Mouse (Mus musculus) yolk sac, embryonic 10.5 days (tissue): Measurements from ENCODE around the gene Hist4h4.

ENCODE experiments used
- DNase-seq: peaks from one replicate; pipeline ENCODE4 v3.0.0-alpha.2; 2017; ENCODE audit warnings: low spot score

Hist4h4 gene

GRCm38 (mm10) chr6:136803739-136804633 is at the start of gene Hist4h4:
Gene Hist4h4, minus strand, starts transcription at chr6:136804415.
- DNase-seq: peak; percentile 93

- peak; percentile 55 for DNase-seq
Measured at GRCm38 (mm10) chr6:136852762-136853161, 48.5 kb upstream of the Hist4h4 start.

GRCm38 (mm10) chr6:136852348-136852747 is 48.1 kb upstream of the Hist4h4 start:
- no peak for DNase-seq

- DNase-seq: no peak
Measured at GRCm38 (mm10) chr6:136850267-136850666, 46.1 kb upstream of the Hist4h4 start.

GRCm38 (mm10) chr6:136848971-136849370 is 44.8 kb upstream of the Hist4h4 start:
- no peak for DNase-seq

- no peak for DNase-seq
Measured at GRCm38 (mm10) chr6:136848399-136848798, 44.2 kb upstream of the Hist4h4 start.

GRCm38 (mm10) chr6:136847790-136848189 is 43.6 kb upstream of the Hist4h4 start:
- DNase-seq: peak; percentile 27

GRCm38 (mm10) chr6:136847267-136847666 is 43.1 kb upstream of the Hist4h4 start:
- no peak for DNase-seq

- no peak for DNase-seq
Measured at GRCm38 (mm10) chr6:136845706-136846480, 41.7 kb upstream of the Hist4h4 start.

GRCm38 (mm10) chr6:136844903-136845302 is 40.7 kb upstream of the Hist4h4 start:
- DNase-seq: no peak

- DNase-seq: no peak
Measured at GRCm38 (mm10) chr6:136837323-136837722, 33.1 kb upstream of the Hist4h4 start.

GRCm38 (mm10) chr6:136835352-136835751 is 31.1 kb upstream of the Hist4h4 start, which contains the start of gene Smco3:
Gene Smco3, minus strand, starts transcription at chr6:136835452.
- DNase-seq: no peak

GRCm38 (mm10) chr6:136831712-136832111 is 27.5 kb upstream of the Hist4h4 start:
- no peak for DNase-seq

GRCm38 (mm10) chr6:136828681-136829080 is 24.5 kb upstream of the Hist4h4 start:
- no peak for DNase-seq

GRCm38 (mm10) chr6:136827881-136828561 is 23.8 kb upstream of the Hist4h4 start, which contains the start of gene Wbp11:
Gene Wbp11, minus strand, starts transcription at chr6:136828233.
- peak; percentile 96 for DNase-seq

GRCm38 (mm10) chr6:136827516-136827880 is 23.3 kb upstream of the Hist4h4 start, which contains the start of gene BC049715:
Gene BC049715, plus strand, starts transcription at chr6:136827626.
- no peak for DNase-seq

- no peak for DNase-seq
Measured at GRCm38 (mm10) chr6:136827116-136827515, 22.9 kb upstream of the Hist4h4 start.

- DNase-seq: no peak
Measured at GRCm38 (mm10) chr6:136824987-136825386, 20.8 kb upstream of the Hist4h4 start.

- no peak for DNase-seq
Measured at GRCm38 (mm10) chr6:136821086-136821485, 16.9 kb upstream of the Hist4h4 start.

GRCm38 (mm10) chr6:136820381-136820780 is 16.2 kb upstream of the Hist4h4 start:
- no peak for DNase-seq

GRCm38 (mm10) chr6:136817549-136817948 is 13.3 kb upstream of the Hist4h4 start:
- no peak for DNase-seq

- DNase-seq: no peak
Measured at GRCm38 (mm10) chr6:136816826-136817225, 12.6 kb upstream of the Hist4h4 start.
